Mouse (Mus musculus) thymus, adult 18-20 months (tissue): ENCODE measurements around the gene Tspan1.
A peak's percentile ranks its signal among the peaks of the same experiment; 100 is the strongest.

Source experiments
- DNase-seq, 2 experiments: peaks; one replicate each; pipeline ENCODE4 v3.0.0; 2022; ENCODE audit warnings: mixed read lengths in 2 of 2

Gene Tspan1

DNA sequence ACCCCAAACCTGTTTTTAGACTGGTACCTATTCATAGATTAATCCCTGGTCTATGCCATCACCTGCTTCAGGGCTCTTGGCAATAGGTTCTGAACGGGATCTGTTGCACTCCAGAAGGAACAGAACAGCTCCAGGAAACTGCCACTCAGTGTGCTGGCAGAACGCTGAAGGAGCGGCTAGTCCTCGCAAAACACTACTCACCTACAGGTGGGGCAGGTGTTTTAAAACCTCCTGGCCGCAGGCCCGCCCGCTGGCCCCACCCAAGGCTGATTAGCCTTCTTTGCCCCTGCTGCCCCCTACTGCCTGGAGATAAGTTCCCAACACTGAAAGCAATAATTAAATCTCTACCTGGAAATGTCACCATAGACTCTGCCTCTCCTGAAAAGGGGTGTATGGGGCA is at the start of gene Tspan1:
Gene Tspan1, minus strand, starts transcription at position 198 of the 400 bp plus-strand sequence.
- no peak for DNase-seq

DNA sequence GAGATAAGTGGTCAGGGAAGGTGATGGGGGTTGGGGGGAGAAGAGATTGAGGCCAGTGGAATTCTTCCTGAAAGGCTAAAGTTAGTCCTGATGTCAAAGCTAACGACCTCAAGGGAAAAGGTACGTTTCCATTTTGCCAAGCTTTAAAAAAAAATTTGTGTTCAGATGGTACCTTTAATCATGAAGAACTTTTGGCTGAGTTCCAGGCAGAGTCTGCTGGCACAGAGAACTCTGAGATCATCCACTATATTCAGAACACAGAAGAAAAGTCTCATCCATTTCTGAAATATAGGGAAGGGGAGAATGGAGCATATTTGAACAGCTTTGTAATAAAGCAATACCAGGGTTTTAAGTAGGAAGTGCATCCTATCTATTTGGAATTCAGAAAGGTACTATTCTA is 49.6 kb upstream of the Tspan1 start:
- DNase-seq: no peak

DNA sequence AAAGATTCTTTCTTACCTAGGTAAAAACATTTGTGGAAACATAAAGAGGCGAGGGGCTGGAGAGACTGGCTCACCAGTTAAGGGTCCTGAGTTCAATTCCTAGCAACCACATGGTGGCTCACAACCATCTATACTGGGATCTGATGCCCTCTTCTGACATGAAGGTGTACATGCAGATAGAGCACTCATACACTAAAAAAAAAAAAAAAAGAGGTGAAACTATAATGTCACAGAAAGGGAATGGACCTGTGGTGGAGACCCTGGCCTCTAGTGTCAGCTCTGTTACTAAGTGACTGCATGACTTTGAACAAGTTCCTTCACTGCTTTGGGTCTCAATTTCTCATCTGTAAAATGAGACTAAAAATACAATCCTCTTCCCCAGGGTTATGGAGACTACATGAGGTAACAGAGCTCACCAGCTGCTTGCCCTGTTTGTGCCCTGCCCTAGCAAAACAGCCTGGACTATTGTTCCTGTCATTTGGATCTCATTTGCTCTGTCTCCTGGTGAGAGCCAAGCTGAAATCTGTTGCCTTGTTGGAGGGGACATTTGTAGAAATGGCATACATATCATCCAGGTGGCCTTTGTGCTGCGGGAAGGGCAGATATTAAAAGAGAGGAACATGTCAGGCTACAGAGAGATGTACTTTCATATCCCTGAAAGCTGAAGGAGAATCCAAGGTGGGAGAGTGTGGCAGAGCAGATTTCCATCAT is 48.6 kb upstream of the Tspan1 start:
- no peak for DNase-seq

DNA sequence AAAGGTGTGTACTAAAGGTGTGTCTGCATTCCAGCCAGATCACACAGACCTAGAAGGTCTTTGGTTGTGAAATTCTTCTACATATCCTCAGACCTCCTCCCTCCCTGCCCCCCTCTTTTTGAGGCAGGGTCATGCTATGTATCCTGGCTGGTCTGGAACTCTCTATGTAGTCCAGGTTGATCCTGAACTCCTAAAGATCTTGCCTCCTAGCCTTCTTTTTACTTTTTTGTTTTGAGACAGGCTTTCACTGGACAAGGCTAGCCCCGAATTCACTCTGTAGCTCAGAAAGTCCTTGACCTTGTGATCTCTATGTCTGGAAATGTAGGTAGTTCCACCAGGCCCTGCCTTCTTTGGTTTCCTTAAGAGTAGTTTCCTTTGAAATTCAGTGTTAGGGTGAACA is 41.5 kb upstream of the Tspan1 start:
- DNase-seq: no peak

DNA sequence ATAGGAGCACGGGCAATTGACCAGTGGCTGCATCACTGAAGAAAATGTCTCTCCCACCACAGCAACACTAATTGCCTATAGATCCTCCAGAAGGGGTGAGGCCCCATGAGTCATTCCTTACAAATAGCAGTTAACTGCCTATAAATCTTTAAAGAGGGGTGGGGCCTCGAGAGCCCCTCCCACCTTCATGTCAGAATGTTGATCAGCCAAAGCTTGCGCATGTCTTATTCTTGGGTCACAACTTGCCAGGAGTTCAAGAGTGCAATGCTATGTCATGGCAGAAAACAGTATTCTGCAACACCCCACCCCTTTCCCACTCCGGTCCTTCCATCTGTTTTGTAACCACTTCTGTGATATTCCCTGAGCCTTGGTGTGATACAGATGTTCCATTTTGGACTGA is 39.1 kb upstream of the Tspan1 start:
- no peak for DNase-seq

DNA sequence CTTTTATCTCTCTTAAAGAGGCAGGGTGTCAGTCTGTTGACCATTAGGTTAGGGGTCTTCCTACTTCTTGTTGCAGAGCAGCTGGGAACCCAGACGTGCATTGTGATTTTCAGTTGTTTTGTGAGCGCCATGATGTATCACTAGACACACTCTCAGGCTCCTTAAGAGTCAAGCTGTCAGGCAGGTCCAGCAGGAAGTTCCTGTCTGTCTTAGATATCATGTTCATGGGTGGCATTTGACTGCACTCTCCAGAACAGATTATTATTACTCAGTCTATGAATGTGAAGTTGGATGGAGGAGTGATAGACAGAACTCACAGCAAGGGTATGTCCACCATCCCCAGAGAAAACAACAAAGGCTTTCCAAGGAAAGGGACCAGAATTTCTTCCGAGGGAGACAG is 37.0 kb upstream of the Tspan1 start:
- no peak for DNase-seq

DNA sequence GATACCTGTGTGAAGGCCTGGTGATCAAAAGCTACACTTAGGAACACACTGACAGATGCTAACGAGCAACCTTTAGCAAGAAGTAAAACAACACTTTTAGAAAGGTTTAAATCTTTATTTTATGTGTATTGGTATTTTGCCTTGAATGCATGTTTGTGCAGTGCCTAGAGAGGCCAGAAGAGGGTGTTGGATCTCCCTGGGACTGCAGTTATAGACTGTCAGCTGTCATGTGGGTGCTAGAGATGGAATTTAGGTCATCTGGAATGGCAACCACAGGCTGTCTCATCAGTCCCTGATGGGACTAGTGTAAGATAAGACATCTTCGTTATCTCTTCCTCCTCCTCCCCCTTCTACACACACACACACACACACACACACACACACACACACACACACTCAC is 31.0 kb upstream of the Tspan1 start:
- DNase-seq: no peak

DNA sequence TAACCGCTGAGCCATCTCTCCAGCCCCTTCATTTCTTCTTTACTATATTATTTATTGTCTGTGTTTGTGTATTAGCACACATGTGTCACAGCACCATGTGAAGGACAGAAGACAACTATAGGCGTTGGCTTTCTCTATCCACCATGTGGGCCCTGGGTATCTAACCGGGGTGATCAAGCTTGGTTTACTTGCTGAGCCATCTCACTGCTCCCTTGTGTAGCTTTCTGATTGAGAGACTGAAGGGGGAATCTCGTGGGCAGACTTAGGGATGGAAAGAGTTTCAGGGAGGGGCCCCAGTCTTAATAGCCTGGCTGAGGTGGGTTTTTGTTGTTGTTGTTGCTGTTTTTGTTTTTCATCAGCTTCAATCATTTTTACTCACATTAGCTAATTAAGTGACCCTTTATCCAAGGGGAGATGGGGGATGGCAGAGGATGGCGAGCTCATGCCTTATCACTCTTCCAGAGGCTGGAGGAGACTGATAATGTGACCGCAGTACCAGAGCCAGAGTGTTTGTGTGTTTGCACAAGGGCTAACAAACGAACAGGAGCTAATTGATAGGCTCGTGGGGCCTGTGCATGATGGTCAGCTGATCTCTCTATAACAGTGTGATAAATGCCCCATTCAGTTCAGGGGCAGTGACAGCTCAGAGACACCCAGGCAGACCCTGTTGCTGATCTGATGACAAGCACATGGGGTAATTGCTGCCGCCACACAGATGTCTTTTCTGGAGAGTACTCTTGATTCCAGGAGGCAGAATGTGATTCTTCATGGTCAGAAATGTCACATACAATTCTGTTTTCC is 26.4 kb upstream of the Tspan1 start:
- no peak for DNase-seq

DNA sequence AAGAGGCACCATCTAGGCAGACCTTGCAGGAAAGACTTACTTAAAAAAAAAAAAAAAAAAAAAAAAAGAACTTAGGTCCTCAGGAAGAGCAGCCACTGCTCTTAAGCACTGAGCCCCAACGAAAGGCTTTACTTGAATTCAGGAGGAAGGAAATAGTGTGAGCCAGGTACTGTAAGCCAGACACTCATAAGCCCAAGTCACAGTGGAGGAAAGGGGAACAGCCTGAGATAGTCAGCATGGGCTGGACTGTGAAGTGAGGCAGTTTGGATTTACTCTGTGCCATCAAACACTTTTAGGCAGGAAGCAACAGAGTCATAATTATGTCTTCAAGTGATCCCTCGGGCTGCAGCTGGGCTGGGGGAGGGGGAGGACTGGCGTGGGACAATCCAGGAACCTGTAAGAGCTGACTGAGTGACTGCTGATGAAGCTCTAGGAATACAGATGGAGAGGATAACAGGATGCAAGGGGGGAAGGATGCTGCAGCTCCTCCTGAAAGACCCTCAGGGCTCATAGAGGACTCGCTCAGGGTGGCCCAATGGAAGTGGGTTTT is 25.0 kb upstream of the Tspan1 start:
- DNase-seq: no peak

DNA sequence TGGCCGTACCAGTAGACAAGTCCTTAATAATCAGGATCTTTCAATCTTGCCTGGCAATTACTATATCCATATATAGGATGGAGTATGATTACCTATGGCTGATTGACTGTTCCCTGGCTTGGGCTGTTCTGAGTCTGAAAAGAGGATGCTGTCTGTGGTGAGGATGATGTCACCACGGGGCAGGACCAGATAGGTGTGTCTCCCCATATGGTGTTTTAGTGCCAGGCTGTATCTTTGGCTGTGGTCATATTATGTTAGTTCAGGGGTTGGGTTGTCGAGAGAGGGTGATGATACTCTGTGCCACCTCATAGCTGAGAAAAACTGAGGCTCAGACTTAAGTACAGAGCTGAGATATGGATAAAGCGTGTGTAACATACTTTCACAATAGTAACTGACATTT is 17.7 kb upstream of the Tspan1 start:
- DNase-seq: no peak

DNA sequence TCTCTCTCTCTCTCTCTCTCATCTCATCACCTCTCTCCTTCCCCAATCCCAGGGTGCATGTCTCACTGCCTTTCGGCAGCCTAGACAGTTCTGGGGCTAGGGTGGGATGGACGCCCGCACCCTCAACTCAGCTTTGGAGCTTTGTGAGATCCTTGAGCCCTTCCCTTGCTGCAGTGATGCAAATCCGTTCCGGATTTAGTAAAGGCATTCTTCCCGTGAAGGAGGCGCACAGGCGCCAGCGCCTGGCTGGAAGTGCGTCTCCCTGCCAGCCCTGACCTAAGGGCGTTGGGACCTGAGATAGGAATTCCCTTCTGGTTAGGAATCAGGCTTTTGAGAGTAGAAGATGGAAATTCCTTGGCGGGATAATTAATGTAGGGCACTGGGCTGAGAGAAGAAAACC is 15.3 kb upstream of the Tspan1 start:
- DNase-seq: no peak

DNA sequence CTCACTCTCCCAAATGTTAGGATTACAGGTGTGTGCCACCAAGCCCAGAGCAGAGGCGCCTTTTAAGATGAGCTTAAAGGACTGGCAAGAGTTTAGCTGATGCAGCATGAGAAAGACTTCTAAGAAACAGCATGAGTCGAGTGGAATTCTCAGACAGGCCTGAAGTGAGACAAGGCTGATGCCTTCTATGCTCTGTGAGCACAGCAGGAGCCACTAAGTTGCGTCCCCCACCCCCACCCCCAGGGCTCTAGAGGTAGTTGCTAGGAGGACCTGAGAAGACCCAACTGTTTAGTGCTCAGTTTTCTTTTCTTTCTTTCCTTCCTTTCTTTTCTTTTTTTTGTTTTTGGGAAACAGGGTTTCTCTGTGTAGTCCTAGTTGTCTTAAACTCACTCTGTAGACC is 14.7 kb upstream of the Tspan1 start:
- DNase-seq: no peak

DNA sequence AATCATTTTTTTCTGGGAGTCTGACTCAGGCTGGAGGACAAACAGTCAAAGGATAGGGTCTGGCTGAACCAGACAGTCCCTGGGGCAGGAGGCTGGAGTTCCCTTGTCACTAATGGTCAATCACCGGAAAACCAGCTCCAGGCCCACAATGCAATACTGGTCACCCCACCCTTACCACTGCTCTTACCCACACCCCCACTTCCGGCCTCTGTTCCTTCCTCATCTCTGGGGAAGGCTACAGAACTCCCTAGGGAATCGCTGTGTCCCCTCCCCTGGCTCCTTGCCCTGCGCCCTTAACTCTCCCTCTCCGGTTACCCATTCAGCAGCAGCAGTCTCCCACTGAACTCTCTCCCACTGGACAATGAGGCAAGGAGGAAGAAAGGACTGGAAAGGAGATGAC is 9.7 kb upstream of the Tspan1 start:
- DNase-seq: no peak

DNA sequence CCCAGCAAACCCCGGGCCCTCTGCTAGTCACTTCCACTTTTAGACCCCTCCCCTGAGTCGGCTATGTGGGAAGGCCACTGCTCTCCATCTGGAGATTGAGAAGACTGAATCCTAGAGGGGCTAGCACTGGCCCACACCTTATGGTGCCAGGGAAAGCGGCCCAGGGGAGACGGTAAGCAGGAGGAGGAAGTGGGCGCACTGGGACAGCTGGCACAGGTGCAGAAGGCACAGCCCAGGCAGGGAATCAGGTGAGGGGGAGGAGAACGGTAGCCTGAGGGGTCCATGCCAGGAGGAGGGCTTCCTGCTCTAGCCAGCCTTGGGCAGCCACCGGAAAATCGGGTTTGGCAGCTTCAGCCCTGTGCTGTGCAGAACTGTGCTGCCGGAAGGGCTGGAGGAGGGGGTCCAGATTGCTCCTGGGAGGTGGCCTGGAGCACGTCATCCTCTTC is 9.2 kb upstream of the Tspan1 start:
- peak; percentile 49 to 64 for DNase-seq

DNA sequence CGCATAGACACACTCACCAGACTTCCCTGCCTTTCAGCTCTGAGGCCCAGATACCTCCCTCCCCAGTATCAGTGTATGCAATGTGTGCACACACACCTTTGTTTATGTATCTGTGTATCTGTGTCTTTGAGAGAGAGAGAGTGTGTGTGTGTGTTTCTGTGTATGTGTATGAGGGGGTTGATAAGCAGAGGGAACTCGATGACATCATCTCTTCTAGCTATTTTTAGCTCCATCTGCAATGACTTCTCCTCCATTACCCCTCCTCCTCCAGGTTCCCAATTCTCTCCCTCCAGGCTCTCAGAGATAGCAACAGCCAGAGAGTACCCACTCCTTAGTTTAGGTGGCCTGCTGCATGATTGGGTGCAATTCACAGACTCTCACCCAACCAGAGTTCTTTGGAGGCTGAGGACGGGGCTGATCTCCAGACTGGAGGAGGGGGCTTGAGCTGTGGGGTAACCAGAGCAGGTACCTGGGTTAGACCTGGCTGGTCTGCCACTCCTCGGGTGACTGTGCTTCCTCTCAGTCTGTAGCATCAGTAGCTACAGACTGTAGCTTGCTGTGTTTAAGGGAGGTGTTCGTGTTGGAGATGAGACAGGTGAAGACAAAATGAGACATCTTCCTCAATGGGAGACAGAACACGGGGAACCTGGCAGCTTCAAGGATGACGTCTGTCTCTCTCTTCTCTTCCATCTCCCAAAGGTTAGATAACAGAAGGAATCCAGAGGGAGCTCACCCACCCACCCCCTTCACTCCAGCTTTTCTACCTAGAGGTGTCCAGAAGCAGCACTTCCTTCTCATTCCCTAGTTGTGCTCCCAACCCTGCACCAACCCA is 8.5 kb upstream of the Tspan1 start:
- no peak for DNase-seq

DNA sequence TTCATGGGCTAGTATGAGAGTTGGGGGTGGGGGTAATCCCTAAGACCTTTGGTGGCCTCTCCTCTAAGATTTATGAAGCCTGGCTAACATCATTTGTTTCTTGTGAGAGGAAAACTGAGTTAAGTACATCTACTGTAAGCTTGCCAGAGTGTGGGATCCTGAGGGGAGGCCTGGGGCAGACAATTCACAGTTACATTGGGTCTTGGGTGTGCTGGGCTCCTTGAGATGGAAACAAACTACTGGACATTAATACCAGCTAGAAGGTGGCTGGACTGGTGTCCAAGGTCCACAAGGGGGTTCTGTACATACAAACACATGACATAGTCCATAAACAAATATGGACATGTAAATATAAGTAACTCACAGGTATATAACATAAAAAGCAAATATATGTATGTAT is 7.7 kb upstream of the Tspan1 start:
- no peak for DNase-seq

DNA sequence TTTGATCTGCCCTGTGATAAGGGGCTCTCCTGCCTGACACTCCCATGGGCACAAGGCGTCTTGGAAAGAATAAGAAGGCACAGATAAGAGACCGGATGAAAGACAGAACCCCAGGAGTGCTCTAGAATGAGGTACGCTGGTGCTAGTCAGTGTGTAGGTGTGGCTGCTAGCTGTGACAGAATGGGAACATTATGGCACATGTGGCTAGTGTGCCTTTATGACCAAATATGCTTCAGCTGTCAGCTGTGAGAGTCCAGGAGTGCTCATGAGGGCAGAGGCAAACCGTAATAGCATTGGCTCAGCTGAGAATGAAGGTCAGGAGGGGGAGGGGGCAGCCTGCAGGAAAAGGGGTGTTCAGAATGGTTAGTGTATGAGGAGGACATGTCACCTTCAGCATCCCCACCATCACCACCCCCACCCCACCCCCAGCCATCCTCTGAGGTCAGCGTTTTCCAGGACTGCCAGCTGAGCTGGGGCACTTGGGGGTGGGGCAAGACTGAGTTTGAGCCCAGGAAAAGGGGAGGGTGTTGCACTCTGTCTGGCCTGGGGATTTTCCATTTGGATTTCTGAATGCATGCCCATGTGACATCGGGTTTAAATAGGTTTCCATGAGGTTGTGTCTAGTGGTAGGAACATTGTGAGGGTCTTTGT is 7.2 kb upstream of the Tspan1 start:
- DNase-seq: no peak

DNA sequence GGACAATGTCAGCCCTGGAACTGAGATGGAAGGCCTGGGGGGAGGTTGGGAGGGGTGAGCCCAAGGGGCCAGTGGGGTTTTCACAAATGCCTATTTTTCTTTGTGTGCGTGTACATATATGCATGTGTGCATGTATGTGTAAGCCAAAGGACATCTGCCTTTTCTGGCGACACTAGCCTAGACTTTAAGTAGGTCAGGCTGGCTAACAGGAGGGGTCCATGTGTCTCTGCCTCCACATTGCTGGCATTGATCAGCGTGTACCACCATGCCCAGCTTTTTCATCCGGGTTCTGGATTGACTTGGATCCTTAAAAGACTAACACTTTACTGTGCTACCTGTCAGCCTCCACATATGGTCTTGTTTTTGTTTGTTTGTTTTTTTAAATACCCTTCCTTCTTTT is 6.4 kb upstream of the Tspan1 start:
- DNase-seq: no peak

DNA sequence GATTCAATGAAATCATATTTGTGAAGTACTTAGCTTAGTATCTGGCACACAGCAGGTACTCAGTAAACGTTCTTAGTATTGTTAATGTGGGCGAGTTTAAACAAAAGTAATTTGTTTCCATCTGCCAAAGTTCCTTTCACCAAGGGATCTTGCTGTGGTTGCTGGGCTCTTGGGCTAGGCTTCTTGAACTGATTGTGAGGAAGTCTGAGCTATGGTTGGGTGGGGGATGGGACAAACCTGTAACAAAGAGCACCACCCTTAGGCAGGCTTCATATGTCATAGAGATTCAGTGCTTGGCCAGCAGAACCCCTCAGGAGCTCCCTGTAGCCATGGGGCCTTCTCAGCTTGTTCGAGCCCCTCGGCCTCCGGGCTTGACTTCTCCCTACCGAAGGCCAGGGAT is 5.7 kb upstream of the Tspan1 start, which contains the start of the genes 1700042G07Rik and Gm49337:
Gene 1700042G07Rik, plus strand, starts transcription at position 301 of the 400 bp plus-strand sequence.
Gene Gm49337, plus strand, starts transcription at position 313 of the 400 bp plus-strand sequence.
- no peak for DNase-seq

DNA sequence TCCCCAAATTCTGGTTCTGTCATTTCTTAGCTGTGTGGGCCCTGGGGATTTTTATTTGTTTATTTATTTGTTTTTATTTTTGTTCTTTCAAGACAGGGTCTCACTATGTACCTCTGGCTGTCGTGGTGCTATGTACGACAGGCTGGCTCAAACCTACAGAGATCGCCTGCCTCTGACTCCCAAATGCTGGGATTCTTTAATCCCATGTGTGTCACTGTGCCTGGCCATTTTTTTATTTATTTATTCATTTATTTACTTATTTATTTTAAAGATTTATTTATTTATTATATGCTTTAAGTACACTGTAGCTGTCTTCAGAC is 1.9 kb upstream of the Tspan1 start:
- DNase-seq: no peak

DNA sequence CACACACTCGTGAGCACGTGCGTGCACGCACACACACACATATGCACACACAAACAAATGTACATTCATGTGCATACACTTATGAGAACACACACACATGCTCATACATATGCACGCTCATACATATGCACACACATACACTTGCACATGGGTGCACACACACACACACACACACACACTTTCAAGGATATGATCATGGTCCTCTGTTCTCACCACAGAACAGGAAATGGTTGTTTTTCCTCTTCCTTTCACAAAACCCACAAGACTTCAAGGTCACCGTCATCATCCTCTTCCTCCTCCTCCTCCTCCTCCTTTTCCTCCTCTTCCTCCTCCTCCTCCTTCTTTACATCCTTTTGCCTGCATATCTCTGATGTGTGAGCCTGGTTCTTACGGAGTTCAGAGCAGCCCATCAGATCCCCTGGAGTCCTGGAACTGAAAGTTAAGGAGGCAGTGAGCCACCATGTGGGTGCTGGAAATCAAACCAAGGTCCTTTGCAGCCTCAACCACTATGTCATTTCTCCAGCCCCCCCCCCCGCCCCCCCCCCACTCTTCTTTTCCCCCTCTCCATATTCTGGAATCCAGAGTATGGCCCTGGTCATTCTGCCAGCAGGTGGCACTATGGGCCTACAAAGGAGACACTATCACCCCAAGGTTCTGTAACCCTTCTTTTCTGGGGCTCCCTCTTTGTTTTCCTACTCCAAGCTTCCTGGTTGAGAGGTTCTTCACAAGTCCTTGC is 1.4 kb upstream of the Tspan1 start:
- DNase-seq: peak in 1 of 2 experiments; percentile 43
